Mouse (Mus musculus) stomach, embryonic 15.5 days (tissue): ENCODE results near the gene Taf8. TPM values are rescaled to one million over a fixed set of nuclear protein-coding genes. Genes with fewer than 3 reads are reported as not detected.
A peak's percentile ranks its signal among the peaks of the same experiment; 100 is the strongest.

Source experiments
- ATAC-seq: fragments of 200-750 bp; cut with Nextera tagmentation; 2 replicates; pipeline ENCODE4 v1.8.0; 2017; ENCODE audit warnings: low read depth, moderate number of reproducible peaks, moderate TSS enrichment; ENCODE audit not compliant: insufficient read depth, low FRiP score
- H3K27ac ChIP-seq: fragments of 300-500 bp; sonication (generic); 2 replicates; pipeline ENCODE4 v1.5.1; 2015; ENCODE audit warnings: mild to moderate bottlenecking, inconsistent platforms
- H3K27me3 ChIP-seq: fragments of 300-500 bp; sonication (generic); replicated peaks from 2 replicates; pipeline ENCODE4 v1.6.1; 2015; ENCODE audit warnings: inconsistent platforms
- H3K36me3 ChIP-seq: fragments of 300-500 bp; sonication (generic); 2 replicates; pipeline ENCODE4 v1.6.1; 2015; ENCODE audit warnings: inconsistent platforms
- H3K4me1 ChIP-seq: fragments of 300-500 bp; sonication (generic); 2 replicates; pipeline ENCODE4 v1.6.1; 2015; ENCODE audit warnings: inconsistent platforms
- H3K4me2 ChIP-seq: fragments of 300-500 bp; sonication (generic); 2 replicates; pipeline ENCODE4 v1.6.1; 2015; ENCODE audit warnings: mild to moderate bottlenecking, inconsistent platforms
- H3K4me3 ChIP-seq: fragments of 300-500 bp; sonication (generic); replicated peaks from 2 replicates; pipeline ENCODE4 v1.5.1; 2015; ENCODE audit warnings: inconsistent platforms
- H3K9ac ChIP-seq: fragments of 300-500 bp; sonication (generic); 2 replicates; pipeline ENCODE4 v1.6.1; 2015; ENCODE audit warnings: inconsistent platforms
- H3K9me3 ChIP-seq: fragments of 300-500 bp; sonication (generic); 2 replicates; pipeline ENCODE4 v1.6.1; 2016; ENCODE audit warnings: inconsistent platforms
- WGBS: fragments of 180-500 bp; shearing (Covaris S2); methylation state at CpG from one replicate; pipeline ENCODE4 v1.1.7; 2015; 5-methylcytosine and 5-hydroxymethylcytosine counted together
- polyA plus RNA-seq: library from polyadenylated mRNA; unstranded; fragments of >200 nt; fragmentation: Nextera tagmentation; extraction: Ambion mirVana; gene quantifications from 2 replicates; pipeline ENCODE4 v1.2.1, GENCODE M21; 2015

The Taf8 gene
- polyA plus RNA-seq, 1 experiment from 2014 or later, result 23.3 TPM

- WGBS, result 51% methylated on average over 12 of the region's 12 CpGs
- Histone ChIP-seq H3K4me3 (no peak overlapping the region), H3K9ac (no peak overlapping the region), H3K4me2 (no peak overlapping the region), H3K9me3 (no peaks in the 10 kb centered on the region), H3K36me3 (no peaks in the 10 kb centered on the region), H3K4me1 (peaks cover 45% of the 10 kb centered on the region), H3K27me3 (no peaks in the 10 kb centered on the region; the same call in 1 of the 2 replicates), H3K27ac (no peak overlapping the region)
- no peak for ATAC-seq
These were observed 37.7 kb downstream of the Taf8 start for GRCm38 (mm10) chr17:47464248-47464965.

- WGBS, result 41% methylated on average over 9 of the region's 9 CpGs
- H3K9me3 ChIP-seq, result no peaks in the 10 kb centered on the region
- peak overlapping the region; percentile 77 for H3K27ac ChIP-seq
- ATAC-seq, result peak; percentile 84
- no peaks in the 10 kb centered on the region for H3K36me3 ChIP-seq
- no peak overlapping the region; the same call in 1 of the 2 replicates for H3K4me2 ChIP-seq
- peaks cover 45% of the 10 kb centered on the region for H3K4me1 ChIP-seq
- no peak overlapping the region for H3K9ac ChIP-seq
- H3K27me3 ChIP-seq, result no peaks in the 10 kb centered on the region; the same call in 1 of the 2 replicates
- no peak overlapping the region for H3K4me3 ChIP-seq
These were observed 39.2 kb downstream of the Taf8 start for GRCm38 (mm10) chr17:47462728-47463388.

- WGBS, result 58% methylated on average over 7 of the region's 7 CpGs
- peak overlapping the region; percentile 58 for H3K27ac ChIP-seq
- no peak overlapping the region for H3K4me2 ChIP-seq
These were observed 39.9 kb downstream of the Taf8 start for GRCm38 (mm10) chr17:47462209-47462608.

GRCm38 (mm10) chr17:47461688-47462087 is 40.4 kb downstream of the Taf8 start:
- WGBS, result 47% methylated on average over 3 of the region's 3 CpGs
- Histone ChIP-seq H3K36me3 (no peaks in the 10 kb centered on the region), H3K4me1 (peaks cover 39% of the 10 kb centered on the region), H3K9me3 (no peaks in the 10 kb centered on the region), H3K27me3 (no peaks in the 10 kb centered on the region), H3K4me3 (no peak overlapping the region), H3K27ac (peak overlapping the region; percentile 58), H3K4me2 (no peak overlapping the region), H3K9ac (no peak overlapping the region)
- ATAC-seq, result no peak

More at GRCm38 (mm10) chr17:47462209-47462608, 39.9 kb downstream of the Taf8 start:
- ATAC-seq, result no peak
- no peaks in the 10 kb centered on the region for H3K36me3 ChIP-seq
- H3K4me1 ChIP-seq, result peaks cover 43% of the 10 kb centered on the region
- H3K4me3 ChIP-seq, result no peak overlapping the region
- H3K9ac ChIP-seq, result no peak overlapping the region
- no peaks in the 10 kb centered on the region; the same call in 1 of the 2 replicates for H3K27me3 ChIP-seq
- H3K9me3 ChIP-seq, result no peaks in the 10 kb centered on the region

GRCm38 (mm10) chr17:47459341-47459919 is 42.7 kb downstream of the Taf8 start:
- 47% methylated on average over 3 of the region's 3 CpGs for WGBS
- no peak overlapping the region for H3K4me2 ChIP-seq
- H3K36me3 ChIP-seq, result no peaks in the 10 kb centered on the region
- no peaks in the 10 kb centered on the region for H3K9me3 ChIP-seq
- H3K9ac ChIP-seq, result no peak overlapping the region
- ATAC-seq, result no peak
- H3K27ac ChIP-seq, result no peak overlapping the region
- H3K27me3 ChIP-seq, result no peaks in the 10 kb centered on the region
- no peak overlapping the region for H3K4me3 ChIP-seq
- H3K4me1 ChIP-seq, result peaks cover 36% of the 10 kb centered on the region

- Histone ChIP-seq H3K9me3 (no peaks in the 10 kb centered on the region), H3K4me3 (no peak overlapping the region), H3K4me1 (peaks cover 32% of the 10 kb centered on the region), H3K9ac (no peak overlapping the region), H3K4me2 (no peak overlapping the region), H3K36me3 (no peaks in the 10 kb centered on the region), H3K27me3 (no peaks in the 10 kb centered on the region), H3K27ac (no peak overlapping the region)
- ATAC-seq, result no peak
- 80% methylated on average over 2 of the region's 2 CpGs for WGBS
These were observed 43.2 kb downstream of the Taf8 start for GRCm38 (mm10) chr17:47458936-47459335.

GRCm38 (mm10) chr17:47458310-47458709 is 43.8 kb downstream of the Taf8 start:
- Histone ChIP-seq H3K4me3 (no peak overlapping the region), H3K9ac (no peak overlapping the region), H3K4me2 (no peak overlapping the region), H3K9me3 (no peaks in the 10 kb centered on the region), H3K27ac (no peak overlapping the region), H3K36me3 (no peaks in the 10 kb centered on the region), H3K27me3 (no peaks in the 10 kb centered on the region), H3K4me1 (peaks cover 32% of the 10 kb centered on the region; the same call in 1 of the 2 replicates)
- 73% methylated on average over 13 of the region's 13 CpGs for WGBS
- ATAC-seq, result no peak

- ATAC-seq, result 0 out of 2 replicates have a peak, but pooled peaks have one; percentile 20
- Histone ChIP-seq H3K4me1 (peaks cover 39% of the 10 kb centered on the region), H3K27me3 (no peaks in the 10 kb centered on the region)
These were observed 47.4 kb downstream of the Taf8 start for GRCm38 (mm10) chr17:47454675-47455074.

GRCm38 (mm10) chr17:47452886-47453285 is 49.2 kb downstream of the Taf8 start:
- no peak overlapping the region for H3K9ac ChIP-seq
- H3K9me3 ChIP-seq, result no peaks in the 10 kb centered on the region
- 47% methylated on average over 7 of the region's 7 CpGs for WGBS
- H3K4me3 ChIP-seq, result no peak overlapping the region
- no peak overlapping the region for H3K4me2 ChIP-seq
- H3K27ac ChIP-seq, result 0 out of 2 replicates have a peak overlapping the region, but pooled peaks have one; percentile 17
- ATAC-seq, result no peak
- no peaks in the 10 kb centered on the region for H3K36me3 ChIP-seq
- H3K27me3 ChIP-seq, result no peaks in the 10 kb centered on the region
- peaks cover 52% of the 10 kb centered on the region for H3K4me1 ChIP-seq

More at GRCm38 (mm10) chr17:47454675-47455074, 47.4 kb downstream of the Taf8 start:
- no peak overlapping the region for H3K4me3 ChIP-seq
- 37% methylated on average over 8 of the region's 8 CpGs for WGBS
- no peak overlapping the region; the same call in 1 of the 2 replicates for H3K27ac ChIP-seq
- no peak overlapping the region for H3K4me2 ChIP-seq
- no peak overlapping the region for H3K9ac ChIP-seq
- H3K36me3 ChIP-seq, result no peaks in the 10 kb centered on the region
- H3K9me3 ChIP-seq, result no peaks in the 10 kb centered on the region

- Histone ChIP-seq H3K27me3 (no peaks in the 10 kb centered on the region), H3K9me3 (no peaks in the 10 kb centered on the region), H3K27ac (peak overlapping the region; percentile 59), H3K9ac (no peak overlapping the region), H3K4me3 (no peak overlapping the region), H3K4me1 (peaks cover 58% of the 10 kb centered on the region), H3K36me3 (no peaks in the 10 kb centered on the region), H3K4me2 (no peak overlapping the region)
- ATAC-seq, result peak; percentile 61
- 53% methylated on average over 12 of the region's 12 CpGs for WGBS
These were observed 51.1 kb downstream of the Taf8 start for GRCm38 (mm10) chr17:47450880-47451565.

- Histone ChIP-seq H3K9ac (no peak overlapping the region), H3K36me3 (no peaks in the 10 kb centered on the region), H3K4me3 (no peak overlapping the region), H3K4me2 (no peak overlapping the region), H3K27me3 (no peaks in the 10 kb centered on the region), H3K27ac (peak overlapping the region; percentile 67), H3K4me1 (peaks cover 58% of the 10 kb centered on the region), H3K9me3 (no peaks in the 10 kb centered on the region)
- no peak for ATAC-seq
- 40% methylated on average over 7 of the region's 7 CpGs for WGBS
These were observed 51.9 kb downstream of the Taf8 start for GRCm38 (mm10) chr17:47450239-47450638.
